Mouse (Mus musculus) 416B (cell line): ENCODE measurements around the gene Medag.
A peak's percentile ranks its signal among the peaks of the same experiment; 100 is the strongest.

ENCODE experiments used
- DNase-seq: peaks from one replicate; pipeline ENCODE4 v3.0.0; 2011; ENCODE audit warnings: low read depth

Medag gene

GRCm38 (mm10) chr5:149411509-149412193, at the start of gene Medag:
Gene Medag (plus strand): TSS chr5:149411749.
- DNase-seq: no peak

- DNase-seq: no peak
These were observed 48.9 kb upstream of the Medag start for GRCm38 (mm10) chr5:149362626-149363025.

- DNase-seq: no peak
These were observed 47.4 kb upstream of the Medag start for GRCm38 (mm10) chr5:149363903-149364755.

- DNase-seq: no peak
These were observed 44.5 kb upstream of the Medag start for GRCm38 (mm10) chr5:149367011-149367410.

GRCm38 (mm10) chr5:149367544-149368466, 43.7 kb upstream of the Medag start:
- DNase-seq: peak; percentile 29

GRCm38 (mm10) chr5:149368575-149369312, 42.8 kb upstream of the Medag start:
- DNase-seq: no peak

GRCm38 (mm10) chr5:149369373-149370035, 42.0 kb upstream of the Medag start:
- DNase-seq: no peak

GRCm38 (mm10) chr5:149372018-149372417, 39.5 kb upstream of the Medag start:
- DNase-seq: no peak

GRCm38 (mm10) chr5:149373224-149373623, 38.3 kb upstream of the Medag start:
- DNase-seq: no peak

- peak; percentile 65 for DNase-seq
These were observed 37.5 kb upstream of the Medag start for GRCm38 (mm10) chr5:149374026-149374425.

- DNase-seq: no peak
These were observed 36.3 kb upstream of the Medag start for GRCm38 (mm10) chr5:149375074-149375888.

- peak; percentile 80 for DNase-seq
These were observed 35.7 kb upstream of the Medag start for GRCm38 (mm10) chr5:149375889-149376212.

GRCm38 (mm10) chr5:149376367-149376766, 35.2 kb upstream of the Medag start:
- DNase-seq: no peak

GRCm38 (mm10) chr5:149377253-149377652, 34.3 kb upstream of the Medag start:
- DNase-seq: no peak

GRCm38 (mm10) chr5:149378566-149378965, 33.0 kb upstream of the Medag start:
- DNase-seq: no peak

- DNase-seq: no peak
These were observed 32.3 kb upstream of the Medag start for GRCm38 (mm10) chr5:149379131-149379784.

GRCm38 (mm10) chr5:149379861-149380260, 31.7 kb upstream of the Medag start:
- DNase-seq: no peak

GRCm38 (mm10) chr5:149380388-149380916, 31.1 kb upstream of the Medag start:
- peak; percentile 19 for DNase-seq

GRCm38 (mm10) chr5:149381948-149382347, 29.6 kb upstream of the Medag start:
- DNase-seq: no peak
